Mouse (Mus musculus): Measurements from ENCODE around the gene Peak1.

DNA sequence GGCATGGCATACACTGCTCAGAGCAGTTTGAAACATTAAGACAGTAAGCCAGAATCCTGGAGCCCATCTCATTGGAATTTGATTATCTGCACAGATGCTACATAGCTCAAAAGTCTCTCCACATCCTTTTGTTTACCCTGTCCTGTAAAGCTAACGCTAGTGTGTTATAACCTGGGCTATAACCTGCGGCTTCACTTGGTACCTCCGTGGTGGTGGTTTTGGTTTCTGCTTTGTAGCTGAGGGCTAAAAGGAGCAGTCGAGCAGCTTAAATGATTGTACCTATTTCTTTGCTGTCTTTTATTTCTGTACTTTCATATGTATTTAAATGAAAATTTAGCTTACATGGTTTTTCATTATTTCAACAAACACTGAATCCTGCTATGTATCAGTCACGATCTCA is 4.1 kb upstream of the Peak1 start:
- no peak for TF ChIP-seq POLR2A (IDR thresholded peaks at IDR 0.05; ENCODE audit: low read depth, low read length)
- TF ChIP-seq CTCF (IDR thresholded peaks at IDR 0.05; ENCODE audit: extremely low read depth, insufficient read depth, insufficient read length, insufficient replicate concordance): no peak
